Mouse (Mus musculus) gastrocnemius, postnatal 4 days (tissue): ENCODE measurements around the gene Gm28047. TPM values are rescaled to one million over a fixed set of nuclear protein-coding genes. Genes with fewer than 3 reads are reported as not detected.

Experiments
- DNase-seq, 2 experiments: peaks; one replicate each; pipeline ENCODE4 v3.0.0; 2021 to 2022; ENCODE audit warnings: low spot score in 2 of 2, mixed read lengths in 2 of 2
- microRNA-seq: library from miRNA; unstranded; fragments of <30 nt; microRNA quantifications from one replicate; pipeline ENCODE4 v1.2.0, GENCODE M21; 2021
- total RNA-seq, 2 experiments: library from RNA; stranded (reverse); gene quantifications; 2 replicates each; pipeline ENCODE4 v1.2.3; 2021

The Gm28047 gene
- total RNA-seq, 2 experiments from 2014 or later = 0.70 TPM; not detected in 1

- DNase-seq = no peak
Observed at GRCm38 (mm10) chr15:102501084-102501814, 123.6 kb downstream of the Gm28047 start.

- no peak for DNase-seq
Observed at GRCm38 (mm10) chr15:102500479-102500878, 124.4 kb downstream of the Gm28047 start.

- no peak for DNase-seq
Observed at GRCm38 (mm10) chr15:102499851-102500250, 125.0 kb downstream of the Gm28047 start.

- no peak for DNase-seq
Observed at GRCm38 (mm10) chr15:102499370-102499769, 125.5 kb downstream of the Gm28047 start.

- no peak for DNase-seq
Observed at GRCm38 (mm10) chr15:102498322-102498721, 126.5 kb downstream of the Gm28047 start.

- no peak for DNase-seq
Observed at GRCm38 (mm10) chr15:102487664-102488063, 137.2 kb downstream of the Gm28047 start.

GRCm38 (mm10) chr15:102485853-102486252 is 139.0 kb downstream of the Gm28047 start:
- DNase-seq = no peak

DNA sequence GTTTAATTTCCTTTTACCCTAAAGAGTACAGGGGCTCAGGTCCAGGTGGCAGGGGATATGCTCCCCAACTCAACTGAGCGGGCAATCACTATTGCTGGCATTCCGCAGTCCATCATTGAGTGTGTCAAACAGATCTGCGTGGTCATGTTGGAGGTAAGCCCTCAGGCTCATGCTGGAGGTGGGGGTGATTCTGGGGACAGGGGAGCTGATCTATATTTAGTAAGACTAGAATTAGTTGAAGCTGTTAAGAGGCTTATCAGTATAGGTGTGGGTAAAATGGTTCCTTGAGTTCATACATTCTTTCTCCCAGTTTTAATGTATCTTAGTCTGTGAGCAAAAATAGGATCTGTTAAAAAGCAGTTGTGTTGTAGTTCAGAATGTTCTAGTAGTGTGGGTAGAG is 141.7 kb downstream of the Gm28047 start:
- DNase-seq = no peak

DNA sequence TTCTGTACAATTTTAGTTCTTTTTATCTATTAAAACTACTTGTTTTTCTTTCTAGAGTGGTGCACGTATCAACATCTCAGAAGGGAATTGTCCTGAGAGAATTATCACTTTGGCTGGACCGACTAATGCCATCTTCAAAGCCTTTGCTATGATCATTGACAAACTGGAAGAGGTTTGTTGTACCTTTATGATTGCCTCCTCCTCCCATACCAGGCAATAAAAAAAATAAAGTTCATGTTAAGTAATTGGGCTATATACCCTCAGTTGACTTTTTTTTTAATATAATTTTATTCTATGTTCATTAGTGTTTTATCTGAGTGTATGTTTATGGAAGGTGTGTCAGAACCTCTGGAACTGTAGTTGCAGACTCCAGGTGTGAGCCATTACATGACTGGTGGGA is 150.3 kb downstream of the Gm28047 start:
- DNase-seq = no peak

Small RNAs within 50 kb of the gene (microRNA-seq; reads per million reads assigned to microRNA genes)
- gene Mir688 = not detected

Other genes with a start within 250 kb of the Gm28047 start
- 10 to 100 TPM; 54.9 to 69.9 TPM for gene Sp1, start 218.9 kb downstream of the Gm28047 start, total RNA-seq
- 1 to 10 TPM; 3.6 to 3.9 TPM for gene Amhr2, start 179.7 kb downstream of the Gm28047 start, total RNA-seq
- 10 to 100 TPM; 15.2 to 18.7 TPM for gene Prr13, start 166.0 kb downstream of the Gm28047 start, total RNA-seq
- gene Pcbp2, start 154.5 kb downstream of the Gm28047 start, total RNA-seq = 100 to 1,000 TPM; 614 to 662 TPM
- 1 to 10 TPM in 1 of 2 experiments, not detected in 1; 7.6 TPM for gene Gm10337, start 121.3 kb downstream of the Gm28047 start, total RNA-seq
- 1 to 10 TPM; 6.1 to 6.3 TPM for gene Map3k12, start 108.0 kb downstream of the Gm28047 start, total RNA-seq
- 10 to 100 TPM; 54.7 to 56.9 TPM for gene Tarbp2, start 106.9 kb downstream of the Gm28047 start, total RNA-seq
- gene Npff, start 100.1 kb downstream of the Gm28047 start, total RNA-seq = 1 to 10 TPM; 3.4 to 4.9 TPM
- 10 to 100 TPM; 85.3 to 97.2 TPM for gene Atf7, start 397 bp upstream of the Gm28047 start, total RNA-seq
- gene Atp5g2, start 47.3 kb upstream of the Gm28047 start, total RNA-seq = 10 to 100 TPM; 19.0 to 29.5 TPM
- gene Calcoco1, start 97.1 kb upstream of the Gm28047 start, total RNA-seq = 10 to 100 TPM; 60.8 to 67.8 TPM